Mouse (Mus musculus) kidney, postnatal 10 days (tissue): ENCODE results near the gene Gm10134.

Source experiments
- DNase-seq: peaks from one replicate; pipeline ENCODE4 v3.0.0; 2021; ENCODE audit warnings: mixed read lengths

Gm10134 gene

DNA sequence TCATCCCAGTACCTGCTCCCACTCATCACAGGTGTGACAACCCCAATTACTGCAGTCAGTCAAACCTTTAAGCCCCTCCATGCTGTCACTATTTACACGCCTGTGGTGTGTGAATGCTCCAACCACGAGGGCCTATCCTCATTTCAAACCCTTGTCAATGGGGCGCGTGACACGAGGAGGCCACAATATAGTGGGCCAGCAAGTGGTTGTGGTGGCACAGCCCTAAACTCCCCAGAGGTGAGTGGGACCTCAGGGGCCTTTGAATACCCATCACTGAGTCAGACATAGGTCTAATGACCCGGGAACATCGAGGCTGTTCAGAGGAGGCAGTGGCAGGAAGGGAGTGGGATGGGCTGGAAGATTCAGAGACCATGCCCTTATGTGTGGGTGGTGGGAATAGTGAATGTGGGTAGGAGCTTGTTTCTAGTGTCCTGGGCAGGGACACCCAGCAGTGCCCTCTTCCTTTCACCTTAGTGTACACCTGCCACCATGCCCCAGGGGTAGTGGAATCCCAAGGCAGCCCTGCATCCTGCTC is 28.1 kb downstream of the Gm10134 start:
- DNase-seq, result no peak

DNA sequence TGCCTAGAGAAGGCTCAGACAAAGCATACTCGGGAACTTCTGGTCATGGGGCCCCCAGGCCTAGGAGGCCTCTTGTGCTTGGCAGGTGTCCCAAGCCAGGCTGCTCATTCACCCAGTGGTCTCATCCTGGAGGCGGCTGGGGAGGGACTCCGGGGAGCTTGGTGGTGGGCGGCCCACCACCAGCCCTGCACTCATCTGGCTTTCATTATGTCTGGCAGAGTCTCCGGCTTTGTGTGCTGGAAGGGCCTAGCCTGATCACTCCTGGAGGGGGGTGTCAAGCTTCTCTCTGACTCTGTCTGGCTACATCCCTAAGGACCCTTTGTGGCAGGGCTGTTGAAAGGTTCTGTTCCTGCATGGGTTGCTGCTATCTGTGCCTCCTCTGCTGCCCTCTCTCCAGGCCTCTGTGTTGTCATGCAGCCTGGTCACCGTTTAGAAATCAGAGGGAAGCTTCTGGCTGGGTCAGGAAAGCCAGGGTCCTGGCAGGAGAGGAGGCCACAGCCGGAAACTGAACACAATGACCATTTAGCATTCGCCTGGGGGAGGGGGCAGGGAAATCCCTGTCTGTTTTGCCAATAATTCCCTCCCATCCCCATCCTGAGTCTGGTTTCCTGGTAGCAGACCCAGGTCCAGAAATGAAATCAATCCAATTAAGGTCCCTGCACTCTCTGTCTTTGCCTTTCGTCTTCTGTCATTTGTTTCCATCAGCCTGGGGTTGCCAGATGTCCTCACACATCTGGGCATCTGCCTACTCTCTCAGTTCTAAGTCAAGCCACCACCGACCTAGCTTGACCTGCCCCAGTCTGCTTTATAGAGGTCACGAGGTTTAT is 28.8 kb downstream of the Gm10134 start:
- DNase-seq, result peak; percentile 77

DNA sequence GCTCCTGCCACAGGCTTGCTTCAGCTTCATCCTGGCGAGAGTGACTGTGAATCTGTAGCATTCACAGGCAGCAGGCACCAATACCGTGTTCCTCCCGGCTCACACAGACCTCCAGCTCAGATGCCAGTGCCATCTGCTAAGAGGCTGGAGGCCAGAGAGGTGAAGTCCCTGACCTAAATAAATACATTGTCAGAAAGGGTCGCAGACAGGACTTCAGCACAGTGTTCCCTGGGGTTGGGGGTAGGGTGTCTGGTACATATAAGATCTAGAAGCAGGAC is 29.3 kb downstream of the Gm10134 start:
- no peak for DNase-seq

DNA sequence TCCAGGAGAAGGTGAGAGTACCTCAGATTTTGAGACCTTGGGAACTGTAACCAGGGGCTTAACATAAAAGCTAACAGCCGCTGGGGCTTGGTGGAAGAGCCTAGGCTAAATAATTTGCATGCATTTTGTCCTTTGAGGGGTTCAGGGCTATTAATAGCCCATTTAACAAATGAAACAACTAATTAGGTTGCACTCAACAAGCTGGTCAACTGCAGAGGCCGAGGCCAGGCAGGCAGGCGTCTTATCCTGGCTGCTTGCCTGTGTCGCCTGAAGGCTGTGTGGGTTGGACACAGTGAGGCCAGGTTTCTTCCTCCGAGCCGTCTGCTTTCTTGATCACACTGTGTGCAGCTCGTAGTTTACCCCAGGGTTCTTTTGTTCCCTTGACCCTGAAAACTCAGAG is 29.8 kb downstream of the Gm10134 start:
- DNase-seq, result peak; percentile 51

DNA sequence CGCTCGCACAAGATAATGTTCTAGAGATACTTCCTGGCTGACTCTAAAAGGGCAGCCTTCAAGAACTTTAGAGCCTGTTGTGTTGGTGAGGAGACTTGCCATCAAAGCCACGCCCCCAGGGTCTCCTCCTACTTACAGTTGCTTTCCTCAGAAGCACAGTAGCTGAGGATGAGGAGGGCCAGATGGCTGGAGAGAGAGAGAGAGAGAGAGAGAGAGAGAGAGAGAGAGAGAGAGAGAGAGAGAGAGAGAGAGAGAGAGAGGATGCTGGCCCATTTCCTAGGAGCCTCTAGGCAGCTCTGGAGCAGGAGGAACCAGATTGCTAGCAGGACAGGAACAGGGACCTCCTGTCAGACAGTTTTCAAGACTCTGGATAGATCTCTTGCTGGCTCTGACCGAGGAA is 30.3 kb downstream of the Gm10134 start:
- peak; percentile 66 for DNase-seq

DNA sequence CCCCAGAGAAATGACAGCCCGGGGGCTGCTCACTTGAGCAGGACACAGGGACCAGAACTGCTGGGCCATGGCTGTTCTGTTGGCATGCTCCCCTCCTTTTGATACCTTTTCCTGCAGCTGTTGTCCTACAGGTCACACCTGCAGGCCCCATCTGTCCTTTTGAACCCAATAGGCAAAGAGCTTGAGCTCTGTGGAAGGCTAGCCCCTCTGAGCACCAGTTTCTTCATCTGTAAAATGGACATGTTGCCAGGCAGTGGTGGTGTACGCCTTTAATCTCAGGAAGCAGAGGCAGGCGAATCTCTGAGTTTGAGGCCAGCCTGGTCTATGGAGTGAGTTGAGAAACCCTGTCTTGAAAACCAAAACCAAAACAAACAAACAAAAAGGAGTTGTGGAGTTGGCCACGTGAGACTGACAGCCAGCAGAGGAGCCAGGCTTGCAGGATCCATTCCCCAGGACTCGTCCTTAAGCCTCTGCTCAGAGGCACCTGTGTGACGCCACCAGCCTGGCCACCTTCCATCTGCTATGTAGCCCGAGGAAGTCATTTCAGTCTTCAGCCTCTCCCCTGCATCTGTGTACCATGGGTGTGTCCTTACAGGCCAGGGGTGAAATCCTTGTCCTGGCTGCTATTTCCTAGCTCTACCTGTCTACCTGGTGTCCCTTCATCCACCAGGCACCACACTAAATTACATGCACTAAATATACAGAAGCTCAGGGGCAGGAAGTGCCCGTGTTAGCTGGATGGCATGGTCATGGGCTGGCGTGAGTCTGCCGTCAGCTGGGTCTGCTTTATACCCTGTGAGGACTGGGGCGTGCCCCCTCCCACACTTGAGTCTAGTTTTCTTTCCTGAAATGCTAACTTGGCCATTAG is 31.1 kb downstream of the Gm10134 start:
- no peak for DNase-seq

DNA sequence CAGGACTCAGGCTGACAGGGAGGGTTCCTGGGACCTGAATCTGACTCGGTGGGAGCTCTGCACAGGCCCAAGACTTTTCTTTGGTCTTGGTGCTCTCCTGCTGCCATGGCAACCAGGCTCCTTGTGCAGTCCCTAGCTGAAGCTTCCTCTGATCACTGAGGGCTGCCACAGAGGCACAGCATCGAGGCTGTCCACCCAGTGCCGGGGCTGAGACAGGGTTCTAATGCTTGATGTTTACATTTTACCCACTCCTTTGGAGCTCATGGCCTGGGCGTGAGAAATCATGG is 31.7 kb downstream of the Gm10134 start:
- no peak for DNase-seq

DNA sequence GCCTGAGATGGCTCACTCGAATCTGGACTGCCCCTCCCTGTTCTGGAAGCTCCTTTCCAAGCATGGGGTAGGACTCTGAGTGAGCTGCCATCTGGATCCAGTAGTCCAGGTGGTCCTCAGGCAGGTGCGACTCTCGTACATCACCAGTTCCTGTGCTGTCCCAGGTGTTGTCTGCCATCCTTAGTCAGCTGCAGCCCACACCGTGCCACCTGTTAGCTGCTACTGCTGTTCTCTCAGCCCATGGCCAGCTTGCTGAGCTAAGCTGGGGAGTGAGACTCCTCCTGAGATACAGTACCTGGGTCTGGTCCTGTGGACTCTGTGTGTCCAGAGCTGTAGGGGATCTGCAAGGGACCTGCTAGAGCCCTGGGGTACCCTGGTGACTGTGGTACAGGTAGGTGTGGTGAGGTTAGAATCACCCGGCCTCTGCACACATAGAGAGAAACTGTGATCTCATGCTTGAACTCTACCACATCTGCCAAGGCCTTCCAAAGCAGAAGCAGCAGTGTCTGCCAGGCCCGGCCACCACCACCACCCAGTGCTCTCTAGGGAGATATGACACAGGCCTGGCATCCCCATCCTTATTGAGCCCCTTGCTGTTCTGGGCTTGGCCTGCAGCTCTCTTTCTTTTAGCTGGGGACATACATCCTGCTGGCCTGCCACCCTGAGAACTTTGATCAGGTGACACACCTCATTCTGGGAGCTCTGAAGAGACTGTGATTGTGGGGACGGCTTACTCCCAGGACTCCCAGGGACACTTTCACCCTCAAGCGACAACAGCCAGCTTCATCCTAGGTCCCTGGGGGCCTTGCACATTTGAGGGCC is 32.3 kb downstream of the Gm10134 start:
- no peak for DNase-seq

DNA sequence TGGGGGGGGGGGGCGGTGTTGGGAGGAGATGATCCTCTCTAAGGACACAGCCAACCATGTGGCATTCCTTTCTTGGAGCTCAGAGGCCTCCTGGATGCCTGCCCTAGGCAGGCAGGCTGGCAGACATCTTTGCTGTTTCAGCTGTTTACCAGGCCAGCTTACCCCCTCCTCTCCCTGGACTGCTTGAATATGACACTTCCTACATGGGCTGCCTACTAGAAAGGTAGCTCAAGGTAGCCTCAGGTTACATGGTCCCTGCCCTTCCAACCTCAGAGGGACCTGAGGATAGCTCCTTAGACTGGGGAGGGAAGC is 32.9 kb downstream of the Gm10134 start:
- no peak for DNase-seq

DNA sequence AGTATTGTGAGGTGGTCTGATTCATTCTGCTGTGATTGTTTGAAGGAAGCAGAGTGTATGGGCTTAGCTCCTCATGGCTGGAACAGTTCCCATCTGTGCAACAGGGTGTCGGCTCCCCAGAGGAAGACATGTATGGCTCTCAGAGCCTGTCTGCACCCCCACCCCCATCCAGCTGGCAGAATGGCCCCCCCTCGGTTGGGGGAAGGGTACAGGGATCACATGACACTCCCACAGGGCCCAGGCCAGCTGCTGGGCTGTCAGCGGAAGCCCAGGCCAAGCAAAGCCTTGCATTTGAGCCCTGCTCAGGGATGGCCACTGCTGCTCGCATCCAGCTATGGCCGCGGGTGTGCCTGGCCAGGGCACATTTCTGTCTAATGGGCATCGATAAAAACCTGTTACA is 33.3 kb downstream of the Gm10134 start:
- DNase-seq, result peak; percentile 85

DNA sequence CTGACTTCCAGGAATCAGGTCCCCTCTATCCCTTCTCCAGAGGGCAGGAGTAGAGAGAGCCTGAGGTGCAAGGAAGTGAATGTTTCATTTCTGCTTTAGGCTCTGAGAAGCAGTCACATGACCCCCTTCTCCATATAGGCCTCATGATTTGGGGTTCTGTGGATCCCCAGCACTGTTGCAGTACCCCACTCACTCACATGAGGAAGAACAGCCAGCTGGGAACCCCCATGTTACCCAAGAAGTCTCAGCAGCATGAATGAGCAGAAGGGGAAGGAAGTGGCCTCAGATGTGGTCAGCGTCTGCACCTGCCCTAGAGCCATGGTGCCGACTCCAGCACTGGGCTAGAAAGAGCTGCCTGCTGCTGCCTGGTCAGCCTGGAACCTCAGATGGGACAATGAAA is 34.1 kb downstream of the Gm10134 start:
- DNase-seq, result no peak

DNA sequence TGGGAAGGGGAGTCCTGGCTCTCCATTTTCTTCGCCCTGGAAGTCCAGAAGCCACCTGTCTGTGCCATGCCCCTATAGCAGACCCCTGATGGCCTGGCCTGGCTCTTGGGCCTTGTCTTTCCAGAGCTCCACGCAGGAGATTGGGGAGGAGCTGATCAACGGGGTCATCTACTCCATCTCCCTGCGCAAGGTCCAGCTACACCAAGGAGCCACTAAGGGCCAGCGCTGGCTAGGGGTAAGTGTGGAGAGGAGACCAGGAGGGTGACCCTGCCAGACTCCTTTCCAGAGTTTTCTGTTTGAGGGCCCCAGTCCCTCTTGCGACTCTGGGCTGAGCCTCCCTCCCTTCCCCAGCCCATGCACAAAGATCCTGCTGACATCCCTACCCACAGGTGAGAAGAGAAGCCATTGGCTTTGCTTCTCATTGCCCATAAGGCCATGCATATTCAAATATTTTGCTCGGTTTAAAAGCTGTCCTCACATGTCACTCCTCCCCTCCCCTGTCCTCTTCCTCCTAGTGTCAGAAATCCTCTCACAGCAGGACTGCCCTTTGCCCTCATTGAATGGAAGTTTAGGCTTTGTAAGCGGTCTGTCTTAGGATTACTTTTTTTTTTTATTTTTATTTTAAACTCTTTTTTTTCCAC is 34.8 kb downstream of the Gm10134 start:
- DNase-seq, result no peak

DNA sequence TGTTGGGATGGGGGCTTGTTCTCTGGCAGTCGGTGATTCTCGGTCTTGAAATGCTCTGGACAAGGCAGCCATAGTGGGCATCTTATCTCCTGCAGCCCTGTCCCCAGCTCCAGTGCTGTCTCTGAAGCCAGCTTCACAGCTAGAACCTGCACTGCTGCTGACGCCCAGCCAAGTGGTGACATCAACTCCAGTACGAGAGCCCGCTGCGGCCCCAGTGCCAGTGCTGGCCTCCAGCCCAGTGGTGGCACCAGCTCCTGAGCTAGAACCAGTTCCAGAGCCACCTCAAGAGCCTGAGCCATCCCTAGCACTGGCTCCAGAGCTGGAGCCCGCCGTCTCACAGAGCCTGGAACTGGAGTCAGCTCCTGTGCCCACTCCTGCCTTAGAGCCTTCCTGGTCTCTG is 38.0 kb downstream of the Gm10134 start:
- no peak for DNase-seq

DNA sequence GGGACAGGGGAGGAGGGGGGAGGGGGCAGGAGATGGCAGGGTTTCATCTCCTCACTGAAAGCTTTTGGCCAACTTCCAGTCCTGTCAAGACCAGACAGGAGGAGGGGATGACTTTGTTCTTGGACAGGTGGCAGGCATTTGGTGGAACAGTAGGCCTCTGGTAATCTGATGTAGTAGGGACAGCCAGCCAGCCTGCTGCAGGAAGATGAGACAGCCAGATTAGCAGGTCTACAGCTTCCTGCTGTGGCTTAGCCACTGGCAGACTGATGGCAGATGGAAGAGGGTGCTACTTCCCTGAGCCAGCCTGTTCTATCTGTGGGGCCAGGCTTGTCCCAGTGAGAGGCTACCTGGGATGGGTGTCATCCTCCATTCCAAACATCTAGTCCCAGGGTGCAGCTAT is 40.1 kb downstream of the Gm10134 start:
- no peak for DNase-seq

DNA sequence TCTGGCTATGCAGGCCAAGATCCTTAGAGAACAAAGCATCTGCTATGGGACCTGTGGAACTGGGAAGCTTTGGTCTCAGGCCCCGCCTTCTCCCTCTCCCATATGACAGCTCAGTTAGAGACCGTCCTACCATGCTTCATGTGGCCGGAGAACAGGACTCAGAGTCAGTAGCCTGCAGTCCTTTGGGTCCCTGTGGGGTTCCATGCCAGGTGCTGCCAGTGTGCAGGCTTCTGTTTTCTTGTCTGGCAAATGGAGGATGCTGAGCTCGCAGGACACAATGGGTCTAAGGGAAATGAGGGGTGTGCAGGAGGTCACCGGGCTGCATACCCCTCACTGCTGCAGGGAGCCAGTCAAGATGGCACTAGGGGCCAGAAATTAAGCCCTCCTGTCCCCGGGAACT is 40.7 kb downstream of the Gm10134 start:
- no peak for DNase-seq

DNA sequence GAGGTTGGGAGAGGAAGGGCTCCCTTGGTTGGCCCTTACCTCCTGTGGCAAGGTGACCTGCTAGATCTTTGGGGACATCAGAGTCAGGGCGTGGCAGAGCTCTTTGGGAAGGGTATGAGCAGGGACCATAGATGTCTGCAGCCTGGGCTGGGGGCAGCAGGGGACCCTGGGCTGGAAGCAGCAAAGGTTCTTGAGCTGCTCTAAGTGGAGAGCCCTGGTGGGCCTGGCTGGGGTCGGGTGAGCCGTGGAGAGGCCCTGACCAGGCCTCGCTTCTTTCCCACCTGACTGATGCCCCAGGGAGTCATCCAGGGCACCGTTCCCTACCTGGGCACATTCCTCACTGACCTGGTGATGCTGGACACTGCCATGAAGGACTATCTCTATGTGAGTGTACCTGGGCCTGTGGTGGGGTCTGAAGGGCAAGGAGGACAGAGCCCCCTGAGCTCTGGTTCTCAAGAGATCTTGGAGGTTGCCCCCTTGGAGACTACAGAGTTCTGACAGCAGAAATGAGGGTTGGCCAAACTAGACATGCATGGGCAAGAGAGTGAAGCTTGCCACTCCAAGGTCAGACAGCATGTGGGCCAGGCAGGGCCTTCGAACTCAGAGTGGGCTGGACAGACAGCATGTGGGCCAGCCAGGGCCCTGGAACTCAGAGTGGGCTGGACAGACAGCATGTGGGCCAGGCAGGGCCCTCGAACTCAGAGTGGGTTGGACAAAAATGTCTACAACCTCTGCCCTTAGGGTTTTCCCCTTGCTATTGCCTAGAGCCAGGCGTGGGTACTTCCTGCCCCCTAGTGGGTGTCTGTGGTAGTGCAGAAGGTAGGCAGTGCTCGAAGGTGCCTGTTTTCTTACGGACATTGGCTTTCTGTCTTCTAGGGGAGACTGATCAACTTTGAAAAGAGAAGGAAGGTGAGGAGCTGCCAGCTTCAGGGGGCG is 41.6 kb downstream of the Gm10134 start:
- peak; percentile 92 for DNase-seq

DNA sequence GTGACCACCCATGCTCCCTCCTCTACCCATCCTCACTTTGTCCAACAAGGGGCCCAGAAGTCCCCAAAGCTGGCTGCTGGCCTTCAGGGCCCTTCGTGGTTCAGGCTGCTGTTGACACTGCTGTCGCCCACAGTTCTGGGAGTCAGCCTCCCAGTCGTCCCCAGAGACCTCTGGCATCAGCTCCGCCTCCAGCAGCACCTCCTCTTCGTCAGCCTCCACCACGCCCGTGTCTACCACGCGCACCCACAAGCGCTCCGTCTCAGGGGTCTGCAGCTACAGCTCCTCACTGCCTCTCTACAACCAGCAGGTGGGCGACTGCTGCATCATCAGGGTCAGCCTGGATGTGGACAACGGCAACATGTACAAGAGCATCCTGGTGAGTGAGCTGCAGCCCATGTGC is 43.3 kb downstream of the Gm10134 start:
- DNase-seq, result no peak

DNA sequence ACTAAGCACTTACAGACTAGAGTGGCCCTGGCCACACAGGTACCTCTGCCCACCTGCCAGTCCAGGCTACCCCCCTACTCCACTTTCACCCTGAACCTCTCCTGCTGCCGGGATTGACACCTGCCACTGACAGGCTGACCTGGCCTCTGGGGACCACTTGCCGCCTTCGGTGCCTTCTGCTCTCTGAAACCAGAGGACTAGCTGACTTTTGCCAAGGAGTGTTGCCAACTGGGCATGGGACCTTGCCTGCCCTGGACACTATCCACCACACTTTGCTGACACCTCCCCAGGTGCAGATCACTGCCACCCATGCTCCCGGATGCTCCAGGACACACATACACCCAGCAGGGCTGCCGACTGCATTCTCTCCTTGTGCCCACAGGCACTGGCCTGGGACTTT is 46.4 kb downstream of the Gm10134 start:
- no peak for DNase-seq
